Mouse (Mus musculus) myocyte (in vitro differentiated cells): ENCODE results near the gene Agrn. TPM values are rescaled to one million over a fixed set of nuclear protein-coding genes. Genes with fewer than 3 reads are reported as not detected.

Source experiments
- H3K27me3 ChIP-seq: one replicate; pipeline ENCODE4 v1.6.1; 2011; ENCODE audit not compliant: control insufficient read depth, insufficient read depth, insufficient read length
- H3K36me3 ChIP-seq: one replicate; pipeline ENCODE4 v1.6.1; 2011; ENCODE audit not compliant: control insufficient read depth, insufficient read depth
- H3K4me2 ChIP-seq: one replicate; pipeline ENCODE4 v1.6.1; 2011; ENCODE audit warnings: low read depth, control low read depth
- H3K4me3 ChIP-seq: one replicate; pipeline ENCODE4 v1.5.1; 2011; ENCODE audit warnings: mild to moderate bottlenecking, control low read depth, moderate library complexity
- H3K79me2 ChIP-seq: one replicate; pipeline ENCODE4 v1.6.1; 2011; ENCODE audit not compliant: control insufficient read depth, insufficient read depth
- H3ac ChIP-seq: one replicate; pipeline ENCODE4 v1.6.1; 2011; ENCODE audit not compliant: control insufficient read depth, insufficient read length
- CEBPB ChIP-seq: IDR thresholded peaks from 2 replicates; pipeline ENCODE4 v1.6.1; 2011; ENCODE audit warnings: mild to moderate bottlenecking, moderate library complexity; ENCODE audit not compliant: poor library complexity, insufficient read depth, severe bottlenecking
- E2F4 ChIP-seq: IDR thresholded peaks from one replicate; pipeline ENCODE4 v1.6.1; 2011; ENCODE audit warnings: mild to moderate bottlenecking, control low read depth, moderate library complexity; ENCODE audit not compliant: insufficient read depth
- MAX ChIP-seq: IDR thresholded peaks from one replicate; pipeline ENCODE4 v1.6.1; 2011; ENCODE audit warnings: low read depth, mild to moderate bottlenecking, control low read depth
- MYOD1 ChIP-seq, 3 experiments: IDR thresholded peaks; one replicate each; pipeline ENCODE4 v1.6.1; 2011; ENCODE audit warnings: control low read depth in 2 of 3, low read depth in 2 of 3, mild to moderate bottlenecking in 2 of 3, moderate library complexity in 1 of 3; ENCODE audit not compliant: insufficient read length in 2 of 3, control insufficient read depth in 1 of 3
- MYOG ChIP-seq, 3 experiments: IDR thresholded peaks; one replicate each; pipeline ENCODE4 v1.6.1; 2011; ENCODE audit warnings: control low read depth in 2 of 3, low read depth in 2 of 3, mild to moderate bottlenecking in 2 of 3; ENCODE audit not compliant: insufficient read length in 2 of 3, control insufficient read depth in 1 of 3, insufficient read depth in 1 of 3
- POLR2A ChIP-seq: IDR thresholded peaks from one replicate; pipeline ENCODE4 v1.6.1; 2011; ENCODE audit warnings: low read depth, mild to moderate bottlenecking, control low read depth, moderate library complexity; ENCODE audit not compliant: insufficient read length
- POLR2AphosphoS2 ChIP-seq: IDR thresholded peaks from one replicate; pipeline ENCODE4 v1.6.1; 2011; ENCODE audit warnings: low read depth, control low read depth; ENCODE audit not compliant: insufficient read length
- REST ChIP-seq: IDR thresholded peaks from one replicate; pipeline ENCODE4 v1.6.1; 2011; ENCODE audit warnings: mild to moderate bottlenecking, control low read depth, moderate library complexity; ENCODE audit not compliant: insufficient read depth, insufficient read length
- SRF ChIP-seq: IDR thresholded peaks from one replicate; pipeline ENCODE4 v1.6.1; 2011; ENCODE audit warnings: low read depth; ENCODE audit not compliant: control insufficient read depth, insufficient read length
- TCF12 ChIP-seq: IDR thresholded peaks from one replicate; pipeline ENCODE4 v1.6.1; 2011; ENCODE audit warnings: mild to moderate bottlenecking, control low read depth; ENCODE audit not compliant: poor library complexity, insufficient read depth, severe bottlenecking
- TCF3 ChIP-seq: IDR thresholded peaks from one replicate; pipeline ENCODE4 v1.6.1; 2011; ENCODE audit warnings: low read depth, control low read depth; ENCODE audit not compliant: insufficient read length
- USF1 ChIP-seq: IDR thresholded peaks from one replicate; pipeline ENCODE4 v1.6.1; 2011; ENCODE audit warnings: low read depth, mild to moderate bottlenecking, control low read depth, moderate library complexity
- polyA plus RNA-seq: library from polyadenylated mRNA; unstranded; fragments of >200 nt; fragmentation: generic; extraction: Trizol; gene quantifications from one replicate; pipeline ENCODE4 v1.2.1, GENCODE M21; 2012; ENCODE audit warnings: missing spikeins

Gene Agrn
- polyA plus RNA-seq, 1 experiment: 22.7 TPM

DNA sequence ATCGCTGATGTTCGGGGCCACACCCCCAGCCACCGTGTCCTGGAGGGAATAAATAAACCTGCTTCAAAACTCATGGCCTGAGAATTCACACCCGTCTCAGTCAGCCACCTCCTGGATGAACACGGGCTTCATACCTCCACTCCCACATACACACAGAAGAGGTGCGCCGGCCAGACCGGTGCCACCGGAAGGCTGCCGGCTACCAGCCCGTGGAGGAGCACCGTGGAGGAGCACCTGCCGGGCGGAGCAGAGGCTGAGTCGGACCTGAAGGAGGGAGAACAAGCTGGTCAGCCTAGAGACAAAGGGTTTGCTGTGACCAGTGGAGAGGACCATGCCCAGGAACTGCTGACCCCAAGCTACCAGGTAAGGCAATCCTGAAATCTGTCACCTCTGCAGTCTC lies 66.9 kb downstream of the Agrn start, which contains the start of gene Rnf223:
Gene Rnf223 (plus strand): TSS at position 78 of the 400 bp plus-strand sequence.
- Histone ChIP-seq H3K4me3 (no peak within 1 kb of the TSS), H3K27me3 (no peaks in the 10 kb centered on the region), H3K36me3 (no peaks in the 10 kb centered on the region), H3ac (no peak within 1 kb of the TSS), H3K79me2 (no peaks in the 10 kb centered on the region), H3K4me2 (no peak within 1 kb of the TSS)
- TF ChIP-seq MYOG (IDR thresholded peaks at IDR 0.05; ENCODE audit: control insufficient read depth in 1 of 3, insufficient read depth in 1 of 3, insufficient read length in 2 of 3, low read depth in 2 of 3) (no peak), POLR2A (no peak), SRF (no peak), USF1 (no peak), TCF12 (no peak), CEBPB (no peak), REST (no peak), MYOD1 (IDR thresholded peaks at IDR 0.05; ENCODE audit: control insufficient read depth in 1 of 3, insufficient read length in 2 of 3, low read depth in 2 of 3) (no peak), POLR2AphosphoS2 (no peak)

- Histone ChIP-seq H3K4me3 (no peak overlapping the region), H3K36me3 (no peaks in the 10 kb centered on the region), H3K4me2 (no peak overlapping the region), H3ac (no peak overlapping the region), H3K79me2 (no peaks in the 10 kb centered on the region), H3K27me3 (no peaks in the 10 kb centered on the region)
- TF ChIP-seq POLR2AphosphoS2: no peak
Measured at GRCm38 (mm10) chr4:156128746-156129145, 68.5 kb downstream of the Agrn start.

DNA sequence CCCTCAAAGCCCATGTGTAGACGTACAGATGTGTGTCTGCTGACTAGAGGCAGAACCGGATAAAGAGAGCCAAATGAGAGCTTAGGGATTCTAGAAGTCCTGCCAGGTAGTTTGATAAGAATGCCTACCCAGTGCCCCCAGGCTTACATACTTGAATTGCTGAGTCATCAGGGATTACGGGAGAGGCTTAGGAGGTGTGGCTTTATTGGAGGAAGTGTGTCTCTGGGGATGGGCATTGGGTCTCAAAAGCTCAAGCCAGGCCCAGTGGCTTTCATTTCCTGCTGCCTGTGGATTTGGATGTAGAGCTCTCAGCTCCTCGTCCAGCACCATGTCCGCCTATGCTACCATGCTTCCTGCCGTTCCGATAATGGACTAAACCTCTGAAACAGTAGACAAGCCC lies 70.4 kb downstream of the Agrn start:
- TF ChIP-seq TCF3 (no peak), E2F4 (no peak), MAX (no peak), SRF (no peak), TCF12 (no peak), USF1 (no peak), CEBPB (no peak), MYOG (IDR thresholded peaks at IDR 0.05; ENCODE audit: control insufficient read depth in 1 of 3, insufficient read depth in 1 of 3, insufficient read length in 2 of 3, low read depth in 2 of 3) (no peak), MYOD1 (IDR thresholded peaks at IDR 0.05; ENCODE audit: control insufficient read depth in 1 of 3, insufficient read length in 2 of 3, low read depth in 2 of 3) (no peak), POLR2A (no peak), POLR2AphosphoS2 (no peak), REST (no peak)
- Histone ChIP-seq H3K27me3 (no peaks in the 10 kb centered on the region), H3K36me3 (no peaks in the 10 kb centered on the region), H3ac (no peak overlapping the region), H3K4me2 (no peak overlapping the region), H3K4me3 (no peak overlapping the region), H3K79me2 (no peaks in the 10 kb centered on the region)

DNA sequence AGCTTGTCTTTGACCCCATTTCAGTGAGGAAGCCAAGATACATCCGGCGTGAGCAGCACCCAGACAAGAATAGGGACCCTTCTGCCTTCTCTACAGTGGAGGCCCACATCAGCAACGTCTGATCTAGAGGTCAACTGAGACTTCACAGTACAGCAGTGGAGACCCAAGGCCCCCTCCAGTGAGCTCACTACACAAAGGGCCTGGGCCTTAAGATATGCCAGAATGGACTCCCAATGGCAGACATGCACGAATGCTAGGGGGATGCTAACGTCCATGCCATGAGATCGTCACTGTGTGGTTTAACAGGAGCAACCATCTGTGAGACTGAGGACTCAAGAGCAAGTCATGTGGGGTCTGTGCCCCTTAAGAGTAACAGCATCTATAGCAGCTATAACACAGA lies 71.9 kb downstream of the Agrn start:
- no peaks in the 10 kb centered on the region for H3K36me3 ChIP-seq

GRCm38 (mm10) chr4:156124077-156124476 lies 73.2 kb downstream of the Agrn start:
- no peaks in the 10 kb centered on the region for H3K79me2 ChIP-seq
- no peak overlapping the region for H3ac ChIP-seq
- TF ChIP-seq POLR2A (no peak), TCF3 (no peak), REST (no peak), TCF12 (no peak), SRF (no peak), MYOD1 (IDR thresholded peaks at IDR 0.05; ENCODE audit: control insufficient read depth in 1 of 3, insufficient read length in 2 of 3, low read depth in 2 of 3) (no peak), CEBPB (no peak), E2F4 (no peak), MAX (no peak), POLR2AphosphoS2 (no peak), USF1 (no peak), MYOG (IDR thresholded peaks at IDR 0.05; ENCODE audit: control insufficient read depth in 1 of 3, insufficient read depth in 1 of 3, insufficient read length in 2 of 3, low read depth in 2 of 3) (no peak)
- no peak overlapping the region for H3K4me3 ChIP-seq
- H3K27me3 ChIP-seq: no peaks in the 10 kb centered on the region
- peaks cover 3% of the 10 kb centered on the region for H3K36me3 ChIP-seq
- H3K4me2 ChIP-seq: no peak overlapping the region

More for the DNA sequence above, 71.9 kb downstream of the Agrn start:
- no peaks in the 10 kb centered on the region for H3K27me3 ChIP-seq
- no peaks in the 10 kb centered on the region for H3K79me2 ChIP-seq
- H3K4me3 ChIP-seq: no peak overlapping the region
- H3K4me2 ChIP-seq: no peak overlapping the region
- TF ChIP-seq E2F4 (no peak), MYOD1 (IDR thresholded peaks at IDR 0.05; ENCODE audit: control insufficient read depth in 1 of 3, insufficient read length in 2 of 3, low read depth in 2 of 3) (no peak), USF1 (no peak), POLR2AphosphoS2 (no peak)
- H3ac ChIP-seq: no peak overlapping the region

Other genes with a start within 250 kb of the Agrn start
- gene C1qtnf12, start 235.2 kb downstream of the Agrn start, polyA plus RNA-seq: 2.1 TPM
- gene B3galt6, start 204.8 kb downstream of the Agrn start, polyA plus RNA-seq: 5.4 TPM
- gene Sdf4, start 204.6 kb downstream of the Agrn start, polyA plus RNA-seq: 137 TPM
- 0.64 TPM for gene Tnfrsf4, start 183.6 kb downstream of the Agrn start, polyA plus RNA-seq
- gene Tnfrsf18, start 171.3 kb downstream of the Agrn start, polyA plus RNA-seq: 0.40 TPM
- gene Ttll10, start 138.1 kb downstream of the Agrn start, polyA plus RNA-seq: not detected
- 11.0 TPM for gene 9430015G10Rik, start 87.5 kb downstream of the Agrn start, polyA plus RNA-seq
- 0.26 TPM for gene Rnf223, start 67.0 kb downstream of the Agrn start, polyA plus RNA-seq
- 12.4 TPM for gene Isg15, start 3.3 kb upstream of the Agrn start, polyA plus RNA-seq
- gene AW011738, start 5.8 kb upstream of the Agrn start, polyA plus RNA-seq: 0.48 TPM
- 0.11 TPM for gene Perm1, start 18.4 kb upstream of the Agrn start, polyA plus RNA-seq
- gene Plekhn1, start 37.4 kb upstream of the Agrn start, polyA plus RNA-seq: 10.6 TPM
- gene Noc2l, start 38.5 kb upstream of the Agrn start, polyA plus RNA-seq: 61.3 TPM
- gene Samd11, start 58.2 kb upstream of the Agrn start, polyA plus RNA-seq: 0.02 TPM
- not detected for gene Vmn2r-ps159, start 133.6 kb upstream of the Agrn start, polyA plus RNA-seq